28 mouse cellular contexts compared by ENCODE assay signal in the genomic region with DNA sequence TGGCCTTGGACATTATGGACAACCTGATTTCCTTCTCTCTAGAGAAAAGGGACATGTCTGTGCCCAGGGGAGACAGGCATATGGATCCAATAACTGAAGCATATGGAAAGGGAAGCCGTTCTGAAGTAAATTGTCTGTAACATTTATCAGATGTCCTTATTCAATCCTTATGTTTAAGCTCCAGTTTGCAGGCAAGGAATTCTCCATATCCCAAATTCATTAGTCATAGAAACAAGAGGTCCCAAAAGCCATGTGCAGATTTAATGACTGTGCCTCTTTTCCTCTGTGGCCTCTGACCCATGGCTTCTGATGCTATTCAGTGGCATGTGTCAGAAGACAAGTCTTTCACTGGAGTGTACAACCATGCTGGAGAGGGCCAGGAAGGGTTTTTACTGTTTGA.
DNase-seq lines count a peak whose midpoint lies in the region; ATAC-seq and TF ChIP-seq lines count a peak whose summit lies in the region.
"Had no signal": no experiment of that assay in that cellular context is flagged by ENCODE, and none has a peak within 500 bp of the region (broad histone marks: within the 10 kb centered on the region; RNA-seq: fewer than 3 reads in every experiment).

No protein-coding gene starts in this region.

- 69% methylated on average over 1 of the region's 1 CpGs for WGBS in heart, embryonic 11.5 days (ENCODE audit: insufficient replicate concordance)
- WGBS in embryonic facial prominence, embryonic 10.5 days: 36% methylated on average over 1 of the region's 1 CpGs
- WGBS in neural tube, embryonic 15.5 days: 71% methylated on average over 1 of the region's 1 CpGs

- H3K4me3 ChIP-seq in heart, embryonic 11.5 days (ENCODE audit: low read depth, low read length): no peak overlapping the region
- H3K4me3 ChIP-seq in embryonic facial prominence, embryonic 10.5 days: no peak overlapping the region
- H3K4me3 ChIP-seq in embryonic fibroblast, embryonic 13.5 days (ENCODE audit: insufficient read depth, low read length): no peak overlapping the region
- H3K4me3 ChIP-seq in neural tube, embryonic 15.5 days (replicated peaks): no peak overlapping the region
- H3K4me3 ChIP-seq: forebrain, embryonic 15.5 days; heart, embryonic 13.5 days; hindbrain, embryonic 12.5 days; kidney, embryonic 15.5 days; liver, embryonic 13.5 days; midbrain, embryonic 10.5 days had no signal

- no peak overlapping the region for H3K4me2 ChIP-seq in heart, embryonic 11.5 days
- H3K4me2 ChIP-seq in neural tube, embryonic 15.5 days: no peak overlapping the region
- H3K4me2 ChIP-seq: forebrain, embryonic 15.5 days; heart, embryonic 13.5 days; hindbrain, embryonic 12.5 days; kidney, embryonic 15.5 days; liver, embryonic 13.5 days had no signal

- peak; percentile 18 for DNase-seq in heart, adult 11 months
- peak; percentile 59 for DNase-seq in embryonic facial prominence, embryonic 10.5 days (ENCODE audit: low spot score)
- DNase-seq in mesoderm, embryonic 11.5 days (ENCODE audit: low read depth, low spot score): peak; percentile 28
- no peak for DNase-seq in layer of hippocampus, adult 8-10 months (ENCODE audit: low spot score in 2 of 2)
- no peak for DNase-seq in retina, postnatal 1 day
- DNase-seq: cerebellum, adult 11 months; cerebellum, postnatal 10 days; gastrocnemius, postnatal 10 days; heart, adult 18-20 months; heart, postnatal 14 days; kidney, adult 11 months; kidney, postnatal 4 days; left cerebral cortex, postnatal 4 days; liver, embryonic 13.5 days; right cerebral cortex, postnatal 14 days; thymus, adult 2 months; thymus, postnatal 4 days had no signal

- H3K27ac ChIP-seq in heart, embryonic 11.5 days (ENCODE audit: low read depth, low read length): no peak overlapping the region
- H3K27ac ChIP-seq in embryonic facial prominence, embryonic 10.5 days (replicated peaks): no peak overlapping the region
- H3K27ac ChIP-seq in embryonic fibroblast, embryonic 13.5 days (ENCODE audit: insufficient read depth, low read length): peak overlapping the region; percentile 93
- H3K27ac ChIP-seq in neural tube, embryonic 15.5 days (replicated peaks): no peak overlapping the region
- H3K27ac ChIP-seq: forebrain, embryonic 15.5 days; heart, embryonic 13.5 days; hindbrain, embryonic 12.5 days; kidney, embryonic 15.5 days; liver, embryonic 13.5 days; macrophage; midbrain, embryonic 10.5 days; stomach, postnatal 0 days had no signal

- H3K9ac ChIP-seq in heart, embryonic 11.5 days (ENCODE audit: low read depth, low read length): no peak overlapping the region
- no peak overlapping the region for H3K9ac ChIP-seq in neural tube, embryonic 15.5 days (replicated peaks)
- H3K9ac ChIP-seq: forebrain, embryonic 15.5 days; heart, embryonic 13.5 days; hindbrain, embryonic 12.5 days; kidney, embryonic 15.5 days; liver, embryonic 13.5 days had no signal

- no peak for ATAC-seq in heart, embryonic 11.5 days (replicated peaks; ENCODE audit: insufficient number of reproducible peaks, low FRiP score, low TSS enrichment)
- ATAC-seq in neural tube, embryonic 15.5 days (ENCODE audit: low FRiP score): no peak
- ATAC-seq: CD4-positive, CD25-positive, alpha-beta regulatory T cell, adult 4 months; forebrain, embryonic 15.5 days had no signal

- H3K4me1 ChIP-seq in heart, embryonic 11.5 days (ENCODE audit: control insufficient read depth, insufficient read depth, low read length): no peaks in the 10 kb centered on the region
- H3K4me1 ChIP-seq in embryonic facial prominence, embryonic 10.5 days: peaks cover 43% of the 10 kb centered on the region
- peaks cover 27% of the 10 kb centered on the region for H3K4me1 ChIP-seq in embryonic fibroblast, embryonic 13.5 days (ENCODE audit: control insufficient read depth, insufficient read depth, low read length)
- H3K4me1 ChIP-seq in neural tube, embryonic 15.5 days: peaks cover 17% of the 10 kb centered on the region
- H3K4me1 ChIP-seq: liver, embryonic 13.5 days; midbrain, embryonic 10.5 days had no signal

- H3K9me3 ChIP-seq in heart, embryonic 11.5 days (replicated peaks; ENCODE audit: control insufficient read depth, low read length): no peaks in the 10 kb centered on the region
- no peaks in the 10 kb centered on the region for H3K9me3 ChIP-seq in embryonic facial prominence, embryonic 10.5 days
- no peaks in the 10 kb centered on the region for H3K9me3 ChIP-seq in neural tube, embryonic 15.5 days (replicated peaks)
- H3K9me3 ChIP-seq: forebrain, embryonic 15.5 days; hindbrain, embryonic 12.5 days; kidney, embryonic 15.5 days; liver, embryonic 13.5 days; midbrain, embryonic 10.5 days had no signal

- TF ChIP-seq CTCF in embryonic fibroblast, embryonic 13.5 days (IDR thresholded peaks at IDR 0.05; ENCODE audit: borderline replicate concordance, insufficient read depth, low read length): no peak

- TF ChIP-seq POLR2A in embryonic fibroblast, embryonic 13.5 days (IDR thresholded peaks at IDR 0.05; ENCODE audit: low read depth, low read length): no peak

- H3K36me3 ChIP-seq in heart, embryonic 11.5 days (ENCODE audit: control insufficient read depth, insufficient read depth, low read length): no peaks in the 10 kb centered on the region
- H3K36me3 ChIP-seq in embryonic facial prominence, embryonic 10.5 days (replicated peaks): no peaks in the 10 kb centered on the region
- no peaks in the 10 kb centered on the region for H3K36me3 ChIP-seq in neural tube, embryonic 15.5 days
- H3K36me3 ChIP-seq: forebrain, embryonic 15.5 days; heart, embryonic 13.5 days; hindbrain, embryonic 12.5 days; kidney, embryonic 15.5 days; liver, embryonic 13.5 days; midbrain, embryonic 10.5 days had no signal

- no peaks in the 10 kb centered on the region for H3K27me3 ChIP-seq in heart, embryonic 11.5 days (ENCODE audit: control insufficient read depth, insufficient read depth, low read length)
- H3K27me3 ChIP-seq in embryonic facial prominence, embryonic 10.5 days (replicated peaks; ENCODE audit: low read depth, poor library complexity, severe bottlenecking): no peaks in the 10 kb centered on the region
- no peaks in the 10 kb centered on the region for H3K27me3 ChIP-seq in neural tube, embryonic 15.5 days (replicated peaks)
- H3K27me3 ChIP-seq: forebrain, embryonic 15.5 days; heart, embryonic 13.5 days; hindbrain, embryonic 12.5 days; kidney, embryonic 15.5 days; liver, embryonic 13.5 days had no signal

Comparison
In these comparisons a context has a peak if more than half of its experiments do, and no peak if none do; other contexts are left out.
1. DNase-seq: peak in heart, adult 11 months (single experiment), embryonic facial prominence, embryonic 10.5 days (single experiment) and mesoderm, embryonic 11.5 days (single experiment); none in layer of hippocampus, adult 8-10 months (0 of 2) and retina, postnatal 1 day (single experiment).